Mouse (Mus musculus) brain, embryonic 14.5 days (tissue): ENCODE results near the gene Kcnrg.

ENCODE experiments used
- CTCF ChIP-seq: fragments of 200-500 bp; IDR thresholded peaks from 2 replicates; pipeline ENCODE4 v1.5.1; 2012; ENCODE audit warnings: inconsistent platforms, mild to moderate bottlenecking, moderate library complexity, borderline replicate concordance; ENCODE audit not compliant: insufficient read depth, insufficient read length; ENCODE audit errors: extremely low read depth
- POLR2A ChIP-seq: fragments of 200-500 bp; IDR thresholded peaks from 2 replicates; pipeline ENCODE4 v1.6.1; 2012; ENCODE audit warnings: mild to moderate bottlenecking, inconsistent platforms, borderline replicate concordance; ENCODE audit not compliant: poor library complexity, insufficient read depth, insufficient read length, severe bottlenecking; ENCODE audit errors: extremely low read depth

- TF ChIP-seq CTCF (no peak), POLR2A (no peak)
Measured at GRCm38 (mm10) chr14:61572131-61572530, 35.1 kb upstream of the Kcnrg start.
